Mouse (Mus musculus) liver, embryonic 14.5 days (tissue): Measurements from ENCODE around the gene Gpx3.

Experiments
- CTCF ChIP-seq: IDR thresholded peaks from 2 replicates; pipeline ENCODE4 v1.5.1; 2016; ENCODE audit warnings: antibody characterized with exemption, low read depth, control low read depth
- EP300 ChIP-seq: IDR thresholded peaks from 2 replicates; pipeline ENCODE4 v1.6.1; 2016; ENCODE audit warnings: antibody characterized with exemption, low read depth

GRCm38 (mm10) chr11:54953993-54954446 is 51.8 kb downstream of the Gpx3 start:
- TF ChIP-seq EP300 (no peak), CTCF (no peak)
